Mouse (Mus musculus) kidney, adult 8-10 months (tissue): Measurements from ENCODE around the gene Ccdc126.
"Not testable (repeated sequence)": the region's sequence is repeated elsewhere in the genome, so short reads cannot be mapped to it uniquely, and the experiment has no call there.

Experiments used
- DNase-seq, 2 experiments: peaks; one replicate each; pipeline ENCODE4 v3.0.0; 2022

Gene Ccdc126

GRCm38 (mm10) chr6:49318966-49319594 is at the start of gene Ccdc126:
Ccdc126 (plus strand) TSS chr6:49319274.
- peak; percentile 97 to 98 for DNase-seq

- no peak for DNase-seq
These were observed 49.2 kb upstream of the Ccdc126 start for GRCm38 (mm10) chr6:49269923-49270322.

GRCm38 (mm10) chr6:49271815-49272214 is 47.3 kb upstream of the Ccdc126 start:
- no peak for DNase-seq

GRCm38 (mm10) chr6:49272863-49273262 is 46.2 kb upstream of the Ccdc126 start:
- DNase-seq, result no peak

GRCm38 (mm10) chr6:49273934-49274333 is 45.1 kb upstream of the Ccdc126 start:
- no peak for DNase-seq

- no peak for DNase-seq
These were observed 44.5 kb upstream of the Ccdc126 start for GRCm38 (mm10) chr6:49274416-49275091.

- no peak for DNase-seq
These were observed 43.8 kb upstream of the Ccdc126 start for GRCm38 (mm10) chr6:49275296-49275695.

GRCm38 (mm10) chr6:49280942-49281341 is 38.1 kb upstream of the Ccdc126 start:
- DNase-seq, result no peak

- peak; percentile 60 to 62 for DNase-seq
These were observed 37.0 kb upstream of the Ccdc126 start for GRCm38 (mm10) chr6:49282122-49282521.

- no peak for DNase-seq
These were observed 20.8 kb upstream of the Ccdc126 start for GRCm38 (mm10) chr6:49298286-49298685.

- DNase-seq, result not testable (repeated sequence)
These were observed 4.3 kb upstream of the Ccdc126 start for GRCm38 (mm10) chr6:49314821-49315220.

- peak in 1 of 2 experiments; percentile 8 for DNase-seq
These were observed 681 bp downstream of the Ccdc126 start for GRCm38 (mm10) chr6:49319595-49320315.

GRCm38 (mm10) chr6:49321341-49321740 is 2.3 kb downstream of the Ccdc126 start:
- DNase-seq, result no peak

GRCm38 (mm10) chr6:49322056-49322455 is 3.0 kb downstream of the Ccdc126 start:
- no peak for DNase-seq

GRCm38 (mm10) chr6:49322986-49323385 is 3.9 kb downstream of the Ccdc126 start:
- no peak for DNase-seq

GRCm38 (mm10) chr6:49324528-49324927 is 5.5 kb downstream of the Ccdc126 start:
- DNase-seq, result no peak

- no peak for DNase-seq
These were observed 6.2 kb downstream of the Ccdc126 start for GRCm38 (mm10) chr6:49325294-49325693.

GRCm38 (mm10) chr6:49326846-49327245 is 7.8 kb downstream of the Ccdc126 start:
- DNase-seq, result no peak

- no peak for DNase-seq
These were observed 12.4 kb downstream of the Ccdc126 start for GRCm38 (mm10) chr6:49331369-49332059.

- DNase-seq, result no peak
These were observed 12.9 kb downstream of the Ccdc126 start for GRCm38 (mm10) chr6:49332060-49332370.

- DNase-seq, result no peak
These were observed 19.5 kb downstream of the Ccdc126 start for GRCm38 (mm10) chr6:49338566-49338965.

- DNase-seq, result no peak
These were observed 20.1 kb downstream of the Ccdc126 start for GRCm38 (mm10) chr6:49339145-49339544.

GRCm38 (mm10) chr6:49343737-49344469 is 24.8 kb downstream of the Ccdc126 start:
- DNase-seq, result no peak
